ENCODE assay signal across 24 mouse cellular contexts in the genomic region with DNA sequence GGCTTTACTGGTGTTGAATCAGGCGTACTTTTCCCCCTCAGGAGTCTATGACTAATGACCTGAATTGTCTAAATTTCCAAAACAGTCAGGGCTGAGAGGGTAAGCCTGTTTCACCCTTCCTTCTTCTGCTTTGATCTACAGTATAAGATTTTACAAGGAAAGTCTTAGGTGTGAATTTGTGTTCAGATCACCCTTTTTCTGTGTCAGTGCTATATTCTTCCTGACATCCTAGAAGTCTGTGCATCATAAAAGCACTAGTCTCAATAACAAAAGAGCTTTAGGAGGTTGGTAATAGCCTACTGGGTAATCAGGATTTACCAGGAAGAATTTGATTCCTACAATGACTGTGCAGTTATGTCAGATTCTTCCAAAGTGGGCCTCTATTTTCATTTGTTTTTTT.
"Had no signal": no experiment of that assay in that cellular context is flagged by ENCODE, and none has a peak within 500 bp of the region (broad histone marks: within the 10 kb centered on the region; RNA-seq: fewer than 3 reads in every experiment).

No protein-coding gene starts in this region.

- H3K27ac ChIP-seq: heart, adult 2 months; heart, embryonic 13.5 days; heart, embryonic 15.5 days; hindbrain, embryonic 13.5 days; hindbrain, embryonic 15.5 days; hindbrain, postnatal 0 days; kidney, embryonic 15.5 days; kidney, postnatal 0 days; left cerebral cortex, adult 2 months; limb, embryonic 10.5 days; limb, embryonic 12.5 days; liver, embryonic 13.5 days; liver, embryonic 15.5 days had no signal

- H3K9me3 ChIP-seq: heart, embryonic 13.5 days; heart, embryonic 15.5 days; hindbrain, embryonic 13.5 days; hindbrain, embryonic 15.5 days; kidney, embryonic 15.5 days; limb, embryonic 10.5 days; limb, embryonic 12.5 days; liver, embryonic 13.5 days; liver, embryonic 15.5 days had no signal

- H3K9ac ChIP-seq: heart, embryonic 13.5 days; heart, embryonic 15.5 days; hindbrain, embryonic 13.5 days; hindbrain, embryonic 15.5 days; kidney, embryonic 15.5 days; limb, embryonic 12.5 days; liver, embryonic 13.5 days; liver, embryonic 15.5 days had no signal

- H3K4me1 ChIP-seq: heart, embryonic 13.5 days; heart, embryonic 15.5 days; hindbrain, embryonic 13.5 days; hindbrain, embryonic 15.5 days; kidney, embryonic 15.5 days; limb, embryonic 10.5 days; limb, embryonic 12.5 days; liver, embryonic 13.5 days; liver, embryonic 15.5 days had no signal

- H3K36me3 ChIP-seq: heart, embryonic 13.5 days; heart, embryonic 15.5 days; hindbrain, embryonic 13.5 days; hindbrain, embryonic 15.5 days; kidney, embryonic 15.5 days; limb, embryonic 10.5 days; limb, embryonic 12.5 days; liver, embryonic 13.5 days; liver, embryonic 15.5 days had no signal

- H3K4me3 ChIP-seq: heart, adult 2 months; heart, embryonic 13.5 days; heart, embryonic 15.5 days; hindbrain, embryonic 13.5 days; hindbrain, embryonic 15.5 days; kidney, embryonic 15.5 days; left cerebral cortex, adult 2 months; limb, embryonic 10.5 days; limb, embryonic 12.5 days; liver, embryonic 13.5 days; liver, embryonic 15.5 days had no signal

- DNase-seq: gastrocnemius, postnatal 14 days; gastrocnemius, postnatal 36 days; heart, adult 11 months; heart, adult 2 months; heart, postnatal 36 days; kidney, adult 11 months; kidney, adult 2 months; kidney, adult 9 months; kidney, postnatal 14 days; kidney, postnatal 36 days; layer of hippocampus, adult 9-11 months; liver; liver, embryonic 13.5 days had no signal
